Mouse (Mus musculus) cerebellum, adult 9-10 months (tissue): ENCODE results near the gene Rnf31.
A peak's percentile ranks its signal among the peaks of the same experiment; 100 is the strongest.

Experiments
- DNase-seq: peaks from one replicate; pipeline ENCODE4 v3.0.0; 2022

Rnf31 gene

GRCm38 (mm10) chr14:55578668-55579269, 12.7 kb upstream of the Rnf31 start:
- DNase-seq, result no peak

- no peak for DNase-seq
Observed at GRCm38 (mm10) chr14:55579511-55580496, 11.7 kb upstream of the Rnf31 start.

GRCm38 (mm10) chr14:55580731-55581130, 10.8 kb upstream of the Rnf31 start:
- DNase-seq, result no peak

- DNase-seq, result no peak
Observed at GRCm38 (mm10) chr14:55581981-55582681, 9.4 kb upstream of the Rnf31 start.

GRCm38 (mm10) chr14:55584303-55584701, 7.2 kb upstream of the Rnf31 start:
- no peak for DNase-seq

GRCm38 (mm10) chr14:55584702-55585565, 6.6 kb upstream of the Rnf31 start, which contains the start of gene Emc9:
Emc9 (minus strand) TSS chr14:55585302.
- DNase-seq, result peak; percentile 85

GRCm38 (mm10) chr14:55585566-55585960, 5.9 kb upstream of the Rnf31 start:
- no peak for DNase-seq

- no peak for DNase-seq
Observed at GRCm38 (mm10) chr14:55586149-55586548, 5.4 kb upstream of the Rnf31 start.

- no peak for DNase-seq
Observed at GRCm38 (mm10) chr14:55589271-55589670, 2.2 kb upstream of the Rnf31 start.

GRCm38 (mm10) chr14:55589771-55590448, 1.6 kb upstream of the Rnf31 start:
- no peak for DNase-seq

- DNase-seq, result peak; percentile 90
Observed at GRCm38 (mm10) chr14:55590748-55591330, 669 bp upstream of the Rnf31 start, which contains the start of gene Psme2. Psme2 (minus strand) TSS chr14:55591113.

GRCm38 (mm10) chr14:55592226-55592625, 718 bp downstream of the Rnf31 start:
- DNase-seq, result no peak

- DNase-seq, result no peak
Observed at GRCm38 (mm10) chr14:55596036-55596690, 4.7 kb downstream of the Rnf31 start.

GRCm38 (mm10) chr14:55598521-55599390, 7.2 kb downstream of the Rnf31 start:
- no peak for DNase-seq

GRCm38 (mm10) chr14:55603271-55603632, 11.7 kb downstream of the Rnf31 start, which contains the start of gene Irf9:
Irf9 (plus strand) TSS chr14:55603571.
- DNase-seq, result no peak

GRCm38 (mm10) chr14:55603633-55604576, 12.4 kb downstream of the Rnf31 start:
- peak; percentile 85 for DNase-seq

GRCm38 (mm10) chr14:55604823-55605222, 13.3 kb downstream of the Rnf31 start:
- DNase-seq, result no peak

- DNase-seq, result no peak
Observed at GRCm38 (mm10) chr14:55605743-55606459, 14.4 kb downstream of the Rnf31 start.
